Mouse (Mus musculus) hematopoietic multipotent progenitor cell, adult 10-12 weeks (in vitro differentiated cells): Measurements from ENCODE around the gene Lhx6. TPM values are rescaled to one million over a fixed set of nuclear protein-coding genes. Genes with fewer than 3 reads are reported as not detected.

Experiments
- polyA plus RNA-seq: library from polyadenylated mRNA; stranded (reverse); fragments of >175 nt; gene quantifications from 2 replicates; pipeline ENCODE4 v1.2.3, GENCODE M21; 2012; ENCODE audit warnings: low replicate concordance

Lhx6 gene
- polyA plus RNA-seq, result 0.15 TPM in 1 of 2 replicates, not detected in the other

DNA sequence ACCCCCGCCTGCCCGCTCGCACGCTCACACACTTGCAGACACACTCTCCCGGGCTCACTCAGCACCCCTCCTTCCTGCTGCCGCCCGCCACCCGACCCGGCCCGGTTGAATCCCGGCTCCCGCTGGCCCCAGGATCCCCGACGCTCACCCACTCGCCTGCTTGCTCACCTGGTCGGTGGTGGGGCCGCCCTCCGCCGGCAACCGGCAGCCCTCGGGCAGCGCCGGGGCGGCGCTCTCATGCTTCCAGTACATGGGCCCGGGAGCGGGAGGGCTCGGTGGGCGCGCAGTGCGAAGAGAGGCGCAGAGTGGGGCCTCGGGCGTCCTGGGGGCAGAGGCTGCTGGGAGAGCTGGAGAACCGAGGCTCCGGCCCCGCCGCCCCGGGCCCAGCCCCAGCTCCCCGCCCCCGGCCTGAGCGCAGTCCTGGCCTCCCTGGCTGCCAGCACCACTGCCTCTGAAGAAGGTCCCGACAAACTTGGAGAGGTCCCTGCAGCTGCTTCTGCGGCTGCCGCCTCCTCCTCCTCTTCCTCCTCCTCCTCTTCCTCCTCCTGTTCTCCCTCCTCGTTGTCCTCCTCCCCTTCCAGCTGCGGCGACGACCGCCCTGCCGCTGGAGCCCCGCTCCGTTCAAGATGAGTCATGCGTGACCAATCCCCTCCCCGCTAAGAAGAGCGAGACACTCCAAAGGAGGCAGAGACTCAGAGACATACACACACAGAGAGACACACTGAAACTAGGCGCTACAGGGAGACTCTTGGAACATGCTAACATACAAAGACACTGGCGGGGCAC is at the start of gene Lhx6:
Gene Lhx6, minus strand, starts transcription at position 453 of the 786 bp plus-strand sequence.

GRCm38 (mm10) chr2:36136300-36136941 is 31.2 kb upstream of the Lhx6 start, which contains the start of the genes Mrrf and Rbm18:
Gene Mrrf, plus strand, starts transcription at chr2:36136389.
Gene Rbm18, minus strand, starts transcription at chr2:36136773.

GRCm38 (mm10) chr2:36048748-36049566 is 56.3 kb downstream of the Lhx6 start, which contains the start of the genes Ndufa8 and Morn5:
Gene Ndufa8, minus strand, starts transcription at chr2:36049406.
Gene Morn5, plus strand, starts transcription at chr2:36049458.

Other genes with a start within 250 kb of the Lhx6 start
- gene Ttll11, start 125.5 kb downstream of the Lhx6 start, polyA plus RNA-seq, result 0.51 and 1.1 TPM in 2 replicates
- gene Ndufa8, start 56.0 kb downstream of the Lhx6 start, polyA plus RNA-seq, result 28.6 and 33.6 TPM in 2 replicates
- not detected in 2 replicates for gene Morn5, start 56.0 kb downstream of the Lhx6 start, polyA plus RNA-seq
- gene Mrrf, start 31.0 kb upstream of the Lhx6 start, polyA plus RNA-seq, result 0.77 and 1.1 TPM in 2 replicates
- 10.2 and 12.1 TPM in 2 replicates for gene Rbm18, start 31.4 kb upstream of the Lhx6 start, polyA plus RNA-seq
- 13.3 and 13.6 TPM in 2 replicates for gene Ptgs1, start 125.0 kb upstream of the Lhx6 start, polyA plus RNA-seq